Mouse (Mus musculus) neural tube, embryonic 11.5 days (tissue): Measurements from ENCODE around the gene Gm266. TPM values are rescaled to one million over a fixed set of nuclear protein-coding genes. Genes with fewer than 3 reads are reported as not detected.

ENCODE experiments used
- ATAC-seq: fragments of 200-750 bp; cut with Nextera tagmentation; 2 replicates; pipeline ENCODE4 v1.8.0; 2017; ENCODE audit warnings: moderate number of reproducible peaks, mild to moderate bottlenecking, moderate TSS enrichment, moderate library complexity; ENCODE audit not compliant: insufficient read depth, low FRiP score, low TSS enrichment
- DNase-seq: peaks from one replicate; pipeline ENCODE4 v3.0.0-alpha.2; 2015; ENCODE audit warnings: low spot score
- H3K27ac ChIP-seq: fragments of 300-500 bp; sonication (generic); 2 replicates; pipeline ENCODE4 v1.5.1; 2014; ENCODE audit warnings: low read depth, mild to moderate bottlenecking, low read length
- H3K27me3 ChIP-seq: fragments of 300-500 bp; sonication (generic); 2 replicates; pipeline ENCODE4 v1.6.1; 2014; ENCODE audit warnings: mild to moderate bottlenecking, low read length, mixed read lengths; ENCODE audit not compliant: control insufficient read depth, insufficient read depth
- H3K36me3 ChIP-seq: fragments of 300-500 bp; sonication (generic); 2 replicates; pipeline ENCODE4 v1.6.1; 2014; ENCODE audit warnings: mild to moderate bottlenecking, low read length, moderate library complexity, mixed read lengths; ENCODE audit not compliant: control insufficient read depth, insufficient read depth
- H3K4me1 ChIP-seq: fragments of 300-500 bp; sonication (generic); 2 replicates; pipeline ENCODE4 v1.6.1; 2014; ENCODE audit warnings: low read length, mixed read lengths; ENCODE audit not compliant: control insufficient read depth, insufficient read depth
- H3K4me2 ChIP-seq: fragments of 300-500 bp; sonication (generic); 2 replicates; pipeline ENCODE4 v1.6.1; 2014; ENCODE audit warnings: low read depth, mild to moderate bottlenecking, moderate library complexity
- H3K4me3 ChIP-seq: fragments of 300-500 bp; sonication (generic); 2 replicates; pipeline ENCODE4 v1.5.1; 2014; ENCODE audit warnings: low read depth, low read length
- H3K9ac ChIP-seq: fragments of 300-500 bp; sonication (generic); 2 replicates; pipeline ENCODE4 v1.6.1; 2014; ENCODE audit warnings: mild to moderate bottlenecking, low read length
- H3K9me3 ChIP-seq: fragments of 300-500 bp; sonication (generic); 2 replicates; pipeline ENCODE4 v1.6.1; 2016; ENCODE audit warnings: low read length; ENCODE audit not compliant: control insufficient read depth
- WGBS: fragments of 180-500 bp; shearing (Covaris S2); extraction: QIAGEN DNeasy Blood & Tissue Kit; methylation state at CpG from one replicate; pipeline ENCODE4 v1.1.7; 2014; 5-methylcytosine and 5-hydroxymethylcytosine counted together
- polyA plus RNA-seq: library from polyadenylated mRNA; unstranded; fragments of >200 nt; fragmentation: Nextera tagmentation; extraction: Ambion mirVana; gene quantifications from 2 replicates; pipeline ENCODE4 v1.2.1, GENCODE M21; 2014

Gm266 gene
- 5.2 and 5.3 TPM in 2 replicates for polyA plus RNA-seq

DNA sequence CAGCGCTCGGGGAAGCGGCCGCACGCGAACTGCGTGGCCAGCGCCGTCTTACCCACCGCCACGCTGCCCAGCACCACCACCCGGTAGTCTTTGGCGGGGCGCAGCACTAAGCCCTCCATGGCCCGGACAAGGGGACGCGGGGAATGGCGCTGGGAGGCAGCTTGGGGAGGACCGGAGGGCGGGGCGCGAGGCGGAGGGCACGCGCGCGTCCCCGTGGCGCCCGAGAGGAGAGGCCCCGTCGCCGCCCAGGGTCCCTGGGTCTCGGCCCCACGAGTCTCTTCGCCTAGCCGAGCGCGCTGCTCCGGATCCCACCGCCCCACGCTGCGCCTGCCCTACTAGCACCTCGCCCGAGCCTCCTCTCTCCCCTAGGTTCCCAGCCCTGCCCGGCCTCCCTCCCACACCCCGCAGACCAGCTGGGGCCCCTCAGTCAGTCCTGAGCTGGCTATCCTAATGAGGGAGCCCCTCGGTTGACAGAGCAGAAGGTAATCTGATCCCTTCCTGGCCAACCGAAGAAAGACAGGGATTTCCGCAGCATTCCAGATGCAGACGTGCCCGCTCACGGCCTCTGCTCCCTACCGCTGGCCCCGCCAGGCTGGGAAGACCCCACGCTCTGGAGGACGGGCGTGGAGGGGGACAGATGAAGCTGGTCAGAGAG lies at the start of gene Gm266:
TSS of gene Gm266 (minus strand) at position 172 of the 655 bp plus-strand sequence.
- 1% methylated on average over 35 of the region's 58 CpGs for WGBS

DNA sequence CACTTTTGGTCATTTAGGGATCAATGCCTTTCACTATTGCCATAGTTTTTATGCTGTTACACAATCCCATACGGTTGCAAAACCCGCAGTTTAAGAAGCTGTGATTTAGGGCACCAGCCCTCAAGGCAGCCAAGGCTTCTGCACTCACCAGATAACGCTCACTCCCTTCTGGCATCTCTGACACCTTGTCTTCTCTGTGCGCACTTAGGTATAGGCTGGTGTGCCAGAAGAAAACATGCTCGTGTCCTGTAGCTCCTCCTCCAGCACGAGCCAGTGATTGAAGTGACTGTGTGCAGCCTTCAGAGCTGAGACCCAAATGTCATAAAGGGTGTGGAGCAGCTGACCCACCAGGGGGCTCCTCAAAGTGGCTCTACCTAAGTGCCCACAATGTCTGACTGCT lies 49.7 kb upstream of the Gm266 start:
- ATAC-seq (no peak), DNase-seq (no peak)
- Histone ChIP-seq H3K4me1 (peaks cover 12% of the 10 kb centered on the region; the same call in 1 of the 2 replicates), H3K4me2 (no peak overlapping the region), H3K27ac (no peak overlapping the region), H3K27me3 (no peaks in the 10 kb centered on the region), H3K9me3 (no peaks in the 10 kb centered on the region), H3K36me3 (no peaks in the 10 kb centered on the region), H3K9ac (no peak overlapping the region), H3K4me3 (no peak overlapping the region)
- 60% methylated on average over 6 of the region's 6 CpGs for WGBS

More for the DNA sequence above, at the start of gene Gm266:
- DNase-seq (peak; percentile 71), ATAC-seq (peak; percentile 67; the same call in 1 of the 2 replicates)
- H3K9me3 ChIP-seq = no peaks in the 10 kb centered on the region
- H3K4me3 ChIP-seq = peak within 1 kb of the TSS; percentile 37
- no peak within 1 kb of the TSS for H3K27ac ChIP-seq
- H3K4me2 ChIP-seq = peak within 1 kb of the TSS; percentile 74
- peaks cover 33% of the 10 kb centered on the region for H3K27me3 ChIP-seq
- H3K36me3 ChIP-seq = no peaks in the 10 kb centered on the region
- peak within 1 kb of the TSS; percentile 48 for H3K9ac ChIP-seq
- H3K4me1 ChIP-seq = peaks cover 5% of the 10 kb centered on the region; the same call in 1 of the 2 replicates

DNA sequence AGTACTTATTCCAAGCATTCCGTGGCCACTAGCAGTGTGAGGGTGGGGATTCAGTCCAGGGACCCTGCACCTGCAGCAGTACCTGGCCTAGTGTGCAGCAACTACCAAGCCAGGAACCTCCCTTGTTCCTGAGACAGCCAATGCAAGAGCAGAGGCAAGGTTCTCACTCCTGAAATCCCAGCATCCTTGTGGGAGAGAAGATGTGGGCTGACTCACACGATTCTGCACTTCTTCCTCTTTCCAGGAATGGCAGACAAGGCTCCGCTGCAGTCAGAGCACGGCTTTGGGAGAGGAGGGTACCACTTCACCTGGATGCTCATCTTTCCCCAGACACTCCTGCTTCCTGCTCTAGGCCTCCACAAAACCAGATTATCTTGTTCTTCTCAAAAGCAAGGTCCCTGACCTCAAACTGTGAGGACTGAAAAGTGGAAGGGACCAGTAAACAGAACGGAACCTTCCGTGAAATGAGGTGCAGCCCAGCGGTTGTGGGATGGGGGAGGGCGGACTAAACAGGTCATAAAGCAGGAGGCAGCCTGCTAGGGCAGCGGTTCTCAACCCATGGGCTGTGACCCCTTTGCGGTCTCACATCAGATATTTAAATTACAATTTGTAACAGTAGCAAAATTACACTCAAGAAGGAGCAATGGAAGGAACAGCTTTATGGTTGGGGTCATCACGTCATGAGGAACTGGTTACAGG lies 47.6 kb upstream of the Gm266 start:
- Histone ChIP-seq H3K4me2 (no peak overlapping the region), H3K9me3 (no peaks in the 10 kb centered on the region), H3K36me3 (no peaks in the 10 kb centered on the region), H3K9ac (no peak overlapping the region), H3K4me1 (peaks cover 9% of the 10 kb centered on the region; the same call in 1 of the 2 replicates), H3K4me3 (no peak overlapping the region), H3K27ac (no peak overlapping the region), H3K27me3 (no peaks in the 10 kb centered on the region)
- WGBS = 61% methylated on average over 11 of the region's 11 CpGs
- ATAC-seq = no peak
- DNase-seq = no peak

DNA sequence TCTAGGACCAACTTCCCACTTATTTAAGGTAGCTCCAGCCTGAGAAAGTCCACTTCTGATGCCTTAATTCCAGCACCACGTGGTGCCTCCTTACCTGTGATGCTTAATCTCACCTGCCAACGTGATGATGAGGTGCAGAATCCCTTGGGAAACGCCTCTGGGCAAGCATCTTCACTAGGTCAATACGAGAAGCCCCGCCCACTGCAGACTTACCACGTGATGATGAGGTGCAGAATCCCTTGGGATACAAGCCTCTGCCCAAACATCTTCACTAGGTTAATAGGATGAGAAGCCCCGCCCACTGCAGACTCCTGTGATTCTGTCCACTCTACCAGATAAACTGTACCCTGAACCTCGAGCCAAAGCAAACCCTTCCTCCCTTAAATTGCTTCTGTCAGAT lies 43.6 kb upstream of the Gm266 start:
- no peaks in the 10 kb centered on the region for H3K36me3 ChIP-seq
- 23% methylated on average over 8 of the region's 8 CpGs for WGBS

DNA sequence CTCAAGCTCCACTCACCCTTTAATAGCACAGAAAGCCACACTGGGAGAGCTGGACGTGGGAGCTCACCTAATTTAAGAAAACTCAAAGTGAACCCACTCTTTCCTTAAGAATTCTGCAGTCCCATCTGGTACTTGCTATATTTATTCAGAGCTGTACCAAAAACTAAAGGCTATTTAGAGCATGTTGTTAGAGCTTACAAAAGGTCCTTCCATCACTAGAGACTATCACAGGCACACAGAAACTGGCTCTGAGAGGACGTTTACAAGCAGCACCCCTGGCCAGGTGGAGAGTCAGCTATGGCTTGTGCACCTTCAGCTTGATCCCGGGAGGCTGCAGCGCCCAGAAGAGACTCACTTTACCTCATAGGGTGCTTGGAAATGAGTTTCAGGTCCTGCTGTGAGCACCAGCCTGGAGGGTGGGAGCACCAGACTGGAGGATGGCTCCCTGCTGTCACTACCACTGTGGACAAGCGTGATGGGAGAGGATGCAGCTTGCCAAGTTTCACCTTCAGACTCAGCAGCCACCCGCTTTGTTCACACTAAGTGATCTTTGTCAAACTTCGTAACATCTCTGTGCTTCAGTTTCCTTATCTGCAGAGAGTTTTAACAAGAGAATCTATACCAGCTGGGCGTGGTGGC lies 42.1 kb upstream of the Gm266 start:
- Histone ChIP-seq H3K27me3 (no peaks in the 10 kb centered on the region), H3K4me2 (no peak overlapping the region), H3K9me3 (no peaks in the 10 kb centered on the region), H3K9ac (no peak overlapping the region), H3K36me3 (no peaks in the 10 kb centered on the region), H3K27ac (no peak overlapping the region), H3K4me3 (no peak overlapping the region), H3K4me1 (no peaks in the 10 kb centered on the region)
- ATAC-seq = no peak
- no peak for DNase-seq
- WGBS = 68% methylated on average over 8 of the region's 8 CpGs

More for the DNA sequence above, 43.6 kb upstream of the Gm266 start:
- Histone ChIP-seq H3K4me1 (no peaks in the 10 kb centered on the region), H3K9me3 (no peaks in the 10 kb centered on the region), H3K9ac (no peak overlapping the region), H3K4me2 (no peak overlapping the region), H3K27me3 (no peaks in the 10 kb centered on the region), H3K4me3 (no peak overlapping the region), H3K27ac (no peak overlapping the region)
- DNase-seq = no peak
- ATAC-seq = no peak

DNA sequence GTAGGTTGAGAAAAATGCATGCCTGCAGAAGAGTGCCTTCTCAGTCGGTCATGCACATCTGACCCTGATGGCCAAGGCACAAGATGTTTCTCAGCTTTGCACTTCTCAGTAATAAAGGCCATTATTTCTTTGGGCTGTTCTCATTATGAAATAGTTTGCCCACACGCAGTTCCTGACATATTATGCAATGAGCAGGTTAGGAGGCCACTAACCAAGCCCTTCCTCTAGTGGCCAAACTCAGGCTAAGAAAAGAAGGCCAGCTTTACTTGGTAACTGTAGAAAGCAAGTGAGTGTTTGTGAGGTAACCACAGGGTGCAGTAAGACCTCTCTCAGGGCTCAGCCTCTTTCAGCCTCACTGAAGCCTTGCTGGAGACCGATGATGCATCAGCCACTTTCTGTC lies 39.3 kb upstream of the Gm266 start:
- Histone ChIP-seq H3K9ac (no peak overlapping the region), H3K4me2 (no peak overlapping the region), H3K4me1 (no peaks in the 10 kb centered on the region), H3K36me3 (no peaks in the 10 kb centered on the region), H3K27ac (no peak overlapping the region), H3K27me3 (no peaks in the 10 kb centered on the region), H3K4me3 (no peak overlapping the region), H3K9me3 (no peaks in the 10 kb centered on the region)
- DNase-seq = no peak
- no peak for ATAC-seq
- WGBS = 89% methylated on average over 3 of the region's 3 CpGs

DNA sequence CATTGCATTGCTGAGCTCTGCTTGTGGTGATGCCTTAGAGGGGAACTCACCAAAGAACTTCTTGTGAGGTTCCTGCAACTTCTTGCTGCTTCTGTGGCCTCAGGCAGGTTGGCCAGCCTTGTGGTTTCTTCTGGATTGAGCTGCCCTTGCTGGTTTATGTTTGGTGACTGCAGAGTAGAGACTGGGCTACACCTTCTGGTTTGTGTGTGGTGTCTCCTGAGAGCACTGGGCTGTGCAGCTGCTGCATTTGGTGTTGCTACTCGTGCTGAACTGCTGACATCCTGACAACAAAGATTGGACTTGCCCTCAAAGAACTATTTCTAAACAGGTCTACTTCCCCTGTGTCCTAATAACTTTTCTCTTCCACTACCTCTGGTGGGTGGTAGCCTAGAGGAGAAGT lies 38.8 kb upstream of the Gm266 start:
- H3K27ac ChIP-seq = no peak overlapping the region
- ATAC-seq (no peak), DNase-seq (no peak)
- H3K27me3 ChIP-seq = no peaks in the 10 kb centered on the region
- 70% methylated on average over 1 of the region's 1 CpGs for WGBS
- no peaks in the 10 kb centered on the region for H3K4me1 ChIP-seq
- no peak overlapping the region for H3K4me2 ChIP-seq
- no peak overlapping the region for H3K9ac ChIP-seq
- no peak overlapping the region for H3K4me3 ChIP-seq
- H3K36me3 ChIP-seq = no peaks in the 10 kb centered on the region
- H3K9me3 ChIP-seq = no peaks in the 10 kb centered on the region

DNA sequence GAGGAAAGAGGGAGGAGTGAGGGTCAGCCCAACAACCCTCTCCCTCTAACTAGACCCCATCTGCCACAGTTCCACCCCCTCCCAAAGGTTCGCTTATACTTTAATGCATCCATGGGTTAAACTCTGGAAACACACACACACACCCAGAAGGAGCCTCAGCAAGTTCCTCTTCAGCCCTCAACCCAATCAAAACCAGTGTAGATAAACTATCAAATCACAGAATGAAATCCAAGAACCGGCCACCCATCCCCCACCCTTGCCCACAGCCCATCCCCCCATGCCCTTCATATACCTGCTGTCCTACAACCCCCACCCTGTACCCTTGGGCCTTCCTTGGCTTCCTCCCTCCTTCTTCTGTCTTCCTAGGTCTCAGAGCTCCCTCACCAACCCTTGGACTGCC lies 35.4 kb upstream of the Gm266 start:
- Histone ChIP-seq H3K4me2 (no peak overlapping the region), H3K27me3 (no peaks in the 10 kb centered on the region), H3K4me1 (no peaks in the 10 kb centered on the region), H3K36me3 (no peaks in the 10 kb centered on the region), H3K9ac (no peak overlapping the region), H3K27ac (no peak overlapping the region), H3K9me3 (no peaks in the 10 kb centered on the region), H3K4me3 (no peak overlapping the region)
- DNase-seq (no peak), ATAC-seq (no peak)
- 95% methylated on average over 2 of the region's 2 CpGs for WGBS
